Mouse (Mus musculus) lung, postnatal 25 days (tissue): ENCODE results near the gene Mrc1.

Experiments
- DNase-seq: peaks from one replicate; pipeline ENCODE4 v3.0.0; 2022; ENCODE audit warnings: low spot score

Mrc1 gene

GRCm38 (mm10) chr2:14244668-14245067, 15.5 kb downstream of the Mrc1 start:
- DNase-seq: no peak

DNA sequence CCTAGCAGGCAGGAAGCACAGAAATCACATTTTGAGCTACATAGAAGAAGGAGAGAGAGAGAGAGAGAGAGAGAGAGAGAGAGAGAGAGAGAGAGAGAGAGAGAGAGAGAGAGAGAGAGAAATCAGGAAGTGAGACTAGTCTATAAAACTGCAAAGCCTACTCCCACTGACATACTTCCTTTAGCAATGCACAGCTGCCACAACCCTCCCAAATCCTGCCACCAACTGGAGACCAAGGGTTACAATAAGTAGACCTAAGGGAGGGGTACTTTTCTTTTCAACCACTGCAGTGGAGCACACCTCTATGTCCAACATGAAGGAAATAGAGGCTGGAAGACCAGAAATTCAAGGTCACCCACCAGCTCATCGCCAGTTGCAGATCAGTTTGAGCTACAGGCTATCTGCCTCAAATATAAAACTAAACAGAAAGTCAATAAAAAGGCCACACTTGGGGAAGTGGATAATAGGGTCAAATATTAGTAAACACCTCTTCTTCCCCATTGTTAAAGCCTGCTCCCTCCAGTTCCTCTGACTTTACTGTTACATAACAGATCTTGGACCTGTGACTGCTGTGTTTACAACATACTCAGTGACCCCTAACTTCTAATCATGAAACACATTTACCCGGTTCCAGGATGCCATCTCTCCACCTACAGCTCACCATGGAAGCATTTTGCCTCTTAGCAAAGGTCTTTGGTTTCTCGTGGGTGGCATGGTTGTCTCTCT, 20.8 kb downstream of the Mrc1 start:
- DNase-seq: peak; percentile 16

DNA sequence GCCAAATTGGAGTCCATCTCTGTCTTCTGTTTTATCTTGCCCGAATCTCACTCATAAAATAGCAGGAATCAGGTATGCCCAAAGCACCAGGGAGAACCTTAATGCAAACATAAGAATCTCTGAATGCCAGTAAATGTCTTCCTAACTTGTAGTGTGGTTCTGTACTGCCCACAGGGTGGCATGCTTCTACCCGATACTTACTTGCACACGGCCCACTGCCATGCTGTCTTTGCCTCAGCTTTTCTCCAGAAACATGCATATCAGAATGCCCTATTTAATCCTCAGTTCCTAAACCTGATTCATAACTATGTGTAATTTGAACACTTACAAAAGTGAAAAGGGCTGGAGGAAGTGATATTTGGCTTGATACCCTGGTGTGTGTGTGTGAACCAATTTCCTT, 22.7 kb downstream of the Mrc1 start:
- no peak for DNase-seq

GRCm38 (mm10) chr2:14258345-14258850, 29.2 kb downstream of the Mrc1 start:
- no peak for DNase-seq

DNA sequence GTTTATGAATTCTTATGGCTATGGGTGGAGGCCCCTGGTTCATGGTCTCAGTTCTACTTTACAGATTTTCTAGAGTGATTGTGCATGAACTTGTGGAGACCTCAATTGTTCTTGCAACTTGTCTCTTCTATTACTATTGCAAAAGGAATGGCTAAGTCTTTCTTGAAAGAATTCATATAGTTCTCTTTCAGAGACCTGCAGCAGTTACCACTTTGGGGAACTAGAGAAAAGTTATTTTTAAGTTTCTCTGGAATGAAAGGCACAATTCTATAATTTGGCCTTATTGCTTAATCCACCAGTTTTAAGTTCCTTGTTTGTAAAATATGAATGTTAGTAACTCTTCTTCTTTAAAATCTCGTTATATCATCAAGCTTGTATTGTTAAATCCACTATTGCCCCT, 32.9 kb downstream of the Mrc1 start:
- no peak for DNase-seq

DNA sequence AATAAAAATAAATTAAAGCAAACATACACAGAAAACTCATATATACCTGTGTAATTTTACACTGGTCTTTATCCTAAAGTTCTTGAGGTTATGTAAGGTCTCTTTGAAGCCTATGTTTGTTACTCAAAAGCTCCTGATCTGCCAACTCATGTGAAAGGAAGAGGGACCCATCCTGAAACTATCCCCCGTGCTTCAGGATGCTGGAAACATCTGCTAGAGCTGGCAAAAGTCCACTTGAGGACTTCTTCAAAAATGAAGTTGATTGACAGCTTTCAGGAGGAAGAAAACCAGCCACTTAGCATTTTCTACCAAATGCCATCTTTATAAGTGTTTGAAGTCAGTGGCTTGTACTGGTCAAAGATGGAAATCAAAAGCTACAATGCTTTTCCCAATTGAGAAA, 40.0 kb downstream of the Mrc1 start:
- DNase-seq: no peak

GRCm38 (mm10) chr2:14272088-14272487, 42.9 kb downstream of the Mrc1 start:
- no peak for DNase-seq

GRCm38 (mm10) chr2:14275796-14276195, 46.6 kb downstream of the Mrc1 start:
- no peak for DNase-seq

GRCm38 (mm10) chr2:14279256-14279655, 50.1 kb downstream of the Mrc1 start:
- DNase-seq: no peak

GRCm38 (mm10) chr2:14279795-14280194, 50.6 kb downstream of the Mrc1 start:
- DNase-seq: no peak

- peak; percentile 88 for DNase-seq
Measured at GRCm38 (mm10) chr2:14295334-14295733, 66.1 kb downstream of the Mrc1 start.

DNA sequence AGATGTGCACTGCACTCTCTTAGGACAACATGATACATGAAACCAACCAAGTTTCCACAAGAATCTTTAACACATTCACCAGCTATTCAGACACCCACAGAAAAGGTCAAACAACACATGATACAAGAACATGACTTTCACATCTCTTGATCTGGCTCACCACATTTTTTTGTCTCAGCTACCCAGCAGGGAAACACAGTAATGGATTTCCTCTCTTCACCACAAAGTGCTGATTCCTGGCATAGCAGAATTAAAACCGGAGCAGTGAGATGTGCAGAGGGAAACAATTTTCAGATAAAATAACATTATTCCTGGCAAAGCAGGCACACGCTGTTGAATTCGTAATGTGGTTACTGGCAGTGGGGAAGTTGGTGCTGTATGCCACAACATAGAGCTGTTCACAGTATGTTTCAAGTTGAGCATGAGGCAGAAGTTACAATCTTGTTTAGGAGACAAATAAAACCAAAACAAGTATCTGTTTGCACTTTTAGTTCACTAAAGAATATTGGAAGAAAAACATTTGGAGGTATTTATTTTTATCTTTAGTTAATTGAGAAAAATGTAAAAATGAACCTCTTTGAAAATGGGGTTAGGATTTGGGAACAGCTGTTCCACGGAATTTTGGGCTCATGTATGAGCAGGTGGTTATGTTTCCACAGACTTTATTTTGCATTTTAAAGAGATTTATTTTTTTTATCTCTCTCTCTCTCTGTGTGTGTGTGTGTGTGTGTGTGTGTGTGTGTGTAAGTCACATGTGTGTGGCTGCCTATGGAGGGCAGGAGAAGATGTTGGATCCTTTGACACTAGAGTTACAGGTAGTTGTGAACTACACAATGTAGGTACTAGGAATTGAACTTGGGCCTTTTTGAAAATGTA, 83.6 kb downstream of the Mrc1 start:
- DNase-seq: no peak

DNA sequence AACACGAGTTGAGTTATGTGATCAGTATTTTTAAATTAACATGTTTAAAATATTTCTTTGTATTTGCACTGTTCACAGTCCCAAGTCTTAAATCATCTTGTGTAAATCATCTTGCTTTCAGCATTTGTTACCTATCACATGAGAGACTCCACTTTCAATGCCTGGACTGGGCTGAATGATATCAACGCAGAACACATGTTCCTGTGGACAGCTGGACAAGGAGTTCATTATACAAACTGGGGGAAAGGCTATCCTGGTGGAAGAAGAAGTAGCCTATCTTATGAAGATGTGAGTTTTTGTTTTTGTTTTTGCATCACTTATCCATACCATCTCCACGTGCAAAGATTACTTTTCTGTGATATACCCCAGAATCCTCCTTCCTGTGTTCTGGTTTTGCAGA, 85.9 kb downstream of the Mrc1 start:
- DNase-seq: no peak

DNA sequence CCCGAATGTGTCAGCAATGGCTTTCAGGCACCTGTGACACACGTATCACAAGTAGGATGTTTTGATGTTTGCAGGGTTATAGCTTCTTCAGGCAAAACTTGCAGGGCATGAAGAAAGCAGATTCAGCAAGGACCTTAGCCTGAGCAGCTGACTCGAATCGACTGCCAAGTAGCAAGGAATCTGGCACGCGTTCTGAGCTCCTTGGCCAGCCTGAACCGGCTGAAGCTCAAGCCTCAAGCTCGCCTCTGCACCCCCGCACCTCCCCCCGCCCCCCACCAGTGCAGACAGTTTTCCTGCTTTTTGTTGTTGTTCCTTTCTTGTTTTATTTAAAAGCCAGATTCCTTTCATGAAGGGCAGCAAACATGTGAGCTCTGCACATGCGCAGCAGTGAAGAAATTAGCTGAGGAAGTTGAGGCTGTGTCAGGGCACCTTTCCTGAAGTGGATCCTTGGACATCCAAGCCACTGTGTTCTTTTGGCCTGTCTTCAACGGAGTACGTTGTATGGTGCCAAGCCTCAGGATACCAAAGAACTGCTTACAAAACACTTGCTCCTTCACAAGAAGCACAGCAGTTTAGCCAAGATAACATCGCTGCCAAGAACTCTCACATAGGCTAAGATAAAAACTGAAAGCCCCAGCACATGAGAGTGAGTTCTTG, 112.6 kb downstream of the Mrc1 start:
- peak; percentile 66 for DNase-seq

- peak; percentile 3 for DNase-seq
Measured at GRCm38 (mm10) chr2:14342309-14342839, 113.2 kb downstream of the Mrc1 start.
